Mouse (Mus musculus): ENCODE data around the gene Zdhhc22.

DNA sequence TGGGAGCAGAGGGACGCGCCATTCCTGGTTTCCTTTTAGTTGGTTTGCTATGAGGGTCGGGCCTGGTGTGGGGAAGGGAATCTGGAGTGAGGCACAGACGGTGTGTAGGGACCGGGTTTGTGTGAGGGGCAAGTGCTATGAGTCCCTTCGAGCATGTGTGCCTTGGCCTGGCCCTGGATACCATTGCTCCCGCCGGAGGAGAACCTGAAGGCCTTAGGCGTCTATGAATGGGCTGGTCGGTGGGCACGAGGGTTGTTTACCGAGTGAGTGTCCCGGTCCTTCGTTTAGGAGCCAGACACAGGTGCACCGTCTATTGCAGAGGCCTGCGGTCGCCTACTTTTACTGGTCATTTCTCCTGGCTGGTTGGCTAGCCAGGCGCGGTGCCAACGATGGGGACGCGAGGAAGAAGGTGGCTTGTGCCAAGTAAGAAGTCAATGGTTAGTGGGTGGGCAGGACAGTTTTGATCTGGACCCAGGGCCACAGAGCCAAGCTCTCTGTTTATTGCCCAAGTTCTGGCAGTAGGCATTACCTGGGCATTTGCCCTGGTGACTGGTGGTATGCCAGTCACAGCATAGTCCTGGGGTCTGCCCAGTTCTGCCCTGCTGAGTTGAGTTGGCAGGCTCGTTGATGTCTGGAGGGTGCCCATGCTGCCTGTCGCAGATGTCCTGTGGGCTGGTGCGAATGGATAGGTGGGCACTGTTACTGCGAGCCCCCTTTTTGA is 42.4 kb downstream of the Zdhhc22 start:
- TF ChIP-seq CTCF (IDR thresholded peaks at IDR 0.05; ENCODE audit: borderline replicate concordance, control insufficient read depth, extremely low read depth, insufficient read depth, low read length, poor library complexity) (no peak), POLR2A (IDR thresholded peaks at IDR 0.05; ENCODE audit: control insufficient read depth, extremely low read depth, insufficient read depth, low read length, poor library complexity) (no peak)
